Mouse (Mus musculus) small intestine, adult 10 weeks (tissue): ENCODE results near the gene Hoxc9. TPM values are rescaled to one million over a fixed set of nuclear protein-coding genes. Genes with fewer than 3 reads are reported as not detected.

Source experiments
- polyA plus RNA-seq: library from polyadenylated mRNA; stranded (reverse); fragments of 350-450 nt; fragmentation: Illumina TruSeq; extraction: RNeasy Lipid Tissue Mini Kit (QIAGEN cat#74804); gene quantifications from one replicate; pipeline ENCODE4 v1.2.3, GENCODE M21; 2014; ENCODE audit warnings: low replicate concordance

The Hoxc9 gene
- polyA plus RNA-seq, result not detected

GRCm38 (mm10) chr15:102976171-102976570, at the start of gene Hoxc9:
TSS of gene Hoxc9 (plus strand) at chr15:102976439.

GRCm38 (mm10) chr15:102936279-102936972, 39.8 kb upstream of the Hoxc9 start, which contains the start of gene Hoxc12:
TSS of gene Hoxc12 (plus strand) at chr15:102936757.

GRCm38 (mm10) chr15:102954192-102955006, 21.8 kb upstream of the Hoxc9 start, which contains the start of gene Hoxc11:
TSS of gene Hoxc11 (plus strand) at chr15:102954427.

GRCm38 (mm10) chr15:102966776-102967311, 9.4 kb upstream of the Hoxc9 start, which contains the start of gene Hoxc10:
TSS of gene Hoxc10 (plus strand) at chr15:102966796.

GRCm38 (mm10) chr15:102967312-102967510, 9.0 kb upstream of the Hoxc9 start, which contains the start of gene Hoxc5:
TSS of gene Hoxc5 (plus strand) at chr15:102967443.

GRCm38 (mm10) chr15:102990461-102991397, 14.5 kb downstream of the Hoxc9 start, which contains the start of gene Hoxc8:
TSS of gene Hoxc8 (plus strand) at chr15:102990607.

GRCm38 (mm10) chr15:102997939-102998355, 21.7 kb downstream of the Hoxc9 start, which contains the start of gene Hoxc6:
TSS of gene Hoxc6 (plus strand) at chr15:102998257.

GRCm38 (mm10) chr15:103018636-103019035, 42.4 kb downstream of the Hoxc9 start, which contains the start of gene Hoxc4:
TSS of gene Hoxc4 (plus strand) at chr15:103018934.

Other genes with a start within 250 kb of the Hoxc9 start
- not detected for gene Hoxc13, start 55.3 kb upstream of the Hoxc9 start, polyA plus RNA-seq
- not detected for gene Hoxc12, start 39.7 kb upstream of the Hoxc9 start, polyA plus RNA-seq
- not detected for gene Hoxc11, start 22.0 kb upstream of the Hoxc9 start, polyA plus RNA-seq
- not detected for gene Hoxc10, start 9.6 kb upstream of the Hoxc9 start, polyA plus RNA-seq
- gene Hoxc5, start 9.0 kb upstream of the Hoxc9 start, polyA plus RNA-seq, result 0.89 TPM
- not detected for gene Hoxc8, start 14.2 kb downstream of the Hoxc9 start, polyA plus RNA-seq
- 0.89 TPM for gene Hoxc6, start 21.8 kb downstream of the Hoxc9 start, polyA plus RNA-seq
- 4.9 TPM for gene Hoxc4, start 42.5 kb downstream of the Hoxc9 start, polyA plus RNA-seq
- 10.2 TPM for gene Smug1, start 190.7 kb downstream of the Hoxc9 start, polyA plus RNA-seq